Mouse (Mus musculus) Patski (cell line): Measurements from ENCODE around the gene Bicra. TPM values are rescaled to one million over a fixed set of nuclear protein-coding genes. Genes with fewer than 3 reads are reported as not detected.
A peak's percentile ranks its signal among the peaks of the same experiment; 100 is the strongest.

Source experiments
- ATAC-seq: fragments of 100-300 bp; one replicate; pipeline ENCODE4 v1.8.0; 2021
- CTCF ChIA-PET: fragments of 350-600 bp; sonication (Branson Sonifier 250); formaldehyde crosslinking; loops from one replicate; lab custom pipeline; 2022; ENCODE audit warnings: inconsistent platforms; lab: Charles Lee
- POLR2A ChIA-PET: fragments of 350-600 bp; sonication (Branson Sonifier 250); formaldehyde crosslinking; loops from one replicate; lab custom pipeline; 2022; ENCODE audit warnings: antibody characterized with exemption, inconsistent platforms; lab: Charles Lee
- DNase-seq: peaks from one replicate; pipeline ENCODE4 v3.0.0-alpha.2; 2011; ENCODE audit warnings: low read depth, low spot score
- H3K27me3 ChIP-seq: fragments of 371-371 bp; one replicate; pipeline ENCODE4 v1.5.1; 2021
- CTCF ChIP-seq: fragments of 100-300 bp; IDR thresholded peaks from one replicate; pipeline ENCODE4 v1.5.1; 2021
- in situ Hi-C: fragments of 300-500 bp; cut with MboI; formaldehyde crosslinking; loops from 3 replicates; pipeline ENCODE4 v1.11.1; 2018; ENCODE audit warnings: low pct_unique_long_range_greater_than_20kb, mixed read lengths
- polyA plus RNA-seq: library from polyadenylated mRNA; unstranded; gene quantifications from one replicate; pipeline ENCODE4 v1.2.3, GENCODE M21; 2021

The Bicra gene
- polyA plus RNA-seq, 1 experiment from 2014 or later, result 10.8 TPM

DNA sequence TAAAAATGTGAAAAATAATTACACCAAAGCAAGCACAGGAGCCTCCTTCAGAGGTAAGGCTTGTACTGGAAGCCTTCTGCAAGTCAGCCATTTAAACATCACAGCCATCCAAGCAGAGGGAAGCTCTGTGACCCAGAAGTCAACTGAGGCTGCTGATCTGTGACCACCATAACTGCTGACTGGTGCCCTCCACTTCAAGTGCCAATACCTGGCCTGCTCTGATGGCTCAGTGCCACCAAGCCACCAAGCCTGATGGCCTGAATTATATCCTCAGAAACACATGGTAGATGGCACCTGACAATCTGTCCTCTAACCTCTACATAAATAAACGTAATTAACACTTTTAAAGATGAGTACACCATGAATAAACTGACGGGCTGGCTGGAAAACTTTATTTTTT, 6.5 kb downstream of the Bicra start:
- TF ChIP-seq CTCF, result no peak
- no peak for DNase-seq
- ATAC-seq, result no peak
- POLR2A ChIA-PET, result no interaction called here
- CTCF ChIA-PET, result interaction anchor here (2.0 kb wide), 1 partner anchor 10 kb away, joined by 7 read pairs; no protein-coding TSS in a partner anchor
- no peaks in the 10 kb centered on the region for H3K27me3 ChIP-seq
- in situ Hi-C loops, result no loop called here

DNA sequence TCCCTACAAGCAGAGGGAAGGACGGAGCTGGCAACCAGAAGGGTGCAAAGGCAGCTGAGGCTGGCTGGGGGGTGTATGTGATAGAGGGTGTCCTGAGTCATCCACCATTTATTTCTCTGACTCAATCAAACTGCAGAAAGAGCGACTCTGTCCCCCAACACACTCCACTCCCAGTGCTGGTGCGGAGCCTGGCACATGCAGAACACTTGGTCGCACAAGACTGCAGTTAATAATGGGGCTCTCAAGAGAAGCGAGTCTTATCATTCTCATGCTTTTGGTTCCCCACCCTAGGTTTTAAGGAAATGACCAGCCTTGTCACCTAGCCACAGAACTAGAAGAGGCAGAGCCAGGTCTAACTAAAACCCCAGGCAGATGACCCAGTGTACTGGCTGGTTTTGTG, 8.4 kb downstream of the Bicra start:
- ChIA-PET CTCF (interaction anchor here (1.5 kb wide), 1 partner anchor 43 kb away, joined by 5 read pairs; no protein-coding TSS in a partner anchor), POLR2A (no interaction called here)
- ATAC-seq (no peak), DNase-seq (no peak)
- TF ChIP-seq CTCF, result no peak
- in situ Hi-C loops, result no loop called here
- no peaks in the 10 kb centered on the region for H3K27me3 ChIP-seq

DNA sequence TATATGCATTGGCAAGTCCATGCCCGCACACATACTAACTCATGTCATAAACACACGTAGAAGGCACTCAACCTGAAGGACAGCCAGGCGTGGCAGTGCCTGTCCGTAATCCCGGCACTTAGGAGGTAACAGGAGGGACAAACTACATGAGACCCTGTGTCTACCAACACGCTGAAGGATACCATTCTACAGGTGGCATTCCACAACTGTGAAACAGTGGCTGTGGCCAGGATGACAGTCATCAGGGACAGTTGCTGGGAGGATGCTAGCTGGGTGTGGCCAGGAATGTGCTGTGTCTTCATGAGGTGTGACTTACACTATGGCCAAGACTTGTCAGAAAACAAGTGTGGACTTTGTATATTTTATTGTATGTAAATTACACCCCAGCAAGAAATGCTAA, 10.7 kb downstream of the Bicra start:
- CTCF ChIA-PET, result no interaction called here
- in situ Hi-C loops, result no loop called here

DNA sequence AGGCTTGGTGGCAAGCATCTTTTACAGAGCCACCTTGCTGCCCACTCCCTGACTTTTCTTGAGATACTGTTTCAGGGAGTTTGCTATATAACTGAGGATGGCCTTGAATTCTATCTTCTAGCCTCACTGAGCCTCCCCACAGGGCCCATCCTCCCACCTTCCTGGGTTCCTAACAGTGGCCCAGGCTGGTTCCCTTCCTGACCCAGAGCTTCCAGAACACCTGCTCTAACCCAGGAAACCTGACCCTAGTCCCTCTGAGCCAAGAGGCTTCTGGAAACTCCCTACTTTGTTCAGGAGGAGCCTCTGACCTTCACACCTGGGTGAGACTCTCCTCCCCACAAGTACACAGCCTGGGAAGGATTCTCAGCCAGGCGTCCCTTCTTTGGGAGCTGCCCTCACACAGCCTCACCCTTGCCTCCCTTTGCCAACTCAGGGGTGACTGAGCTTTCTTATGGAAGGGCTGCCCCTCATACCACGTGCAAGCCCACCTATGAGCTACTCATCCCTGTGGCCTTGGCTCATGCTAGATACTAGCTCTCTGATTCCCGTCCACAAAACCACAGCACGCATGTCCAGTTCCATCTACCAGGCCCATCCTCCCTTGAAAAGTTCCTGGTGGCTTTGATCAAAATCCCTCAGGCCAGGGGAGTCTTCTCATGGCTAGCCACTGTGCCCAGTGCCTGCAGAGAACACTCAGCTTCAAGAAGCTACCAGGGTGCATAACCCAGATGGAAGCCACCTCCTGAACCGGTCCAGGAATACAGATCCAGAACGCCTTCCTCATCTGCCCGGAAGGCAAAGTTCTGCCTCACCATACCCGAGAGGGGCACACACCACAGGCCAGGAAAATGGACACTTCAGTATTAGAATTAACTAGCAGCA, 13.9 kb downstream of the Bicra start:
- ChIA-PET POLR2A (interaction anchor here (1.0 kb wide), 1 partner anchor 13 kb away, joined by 3 read pairs; no protein-coding TSS in a partner anchor), CTCF (interaction anchor here (1.0 kb wide), 1 partner anchor 30 kb away, joined by 3 read pairs; no protein-coding TSS in a partner anchor)
- in situ Hi-C loops, result no loop called here
- no peak for TF ChIP-seq CTCF
- DNase-seq (no peak), ATAC-seq (no peak)
- H3K27me3 ChIP-seq, result no peaks in the 10 kb centered on the region

More for the DNA sequence above, 10.7 kb downstream of the Bicra start:
- ATAC-seq (no peak), DNase-seq (no peak)
- H3K27me3 ChIP-seq, result no peaks in the 10 kb centered on the region
- POLR2A ChIA-PET, result no interaction called here
- TF ChIP-seq CTCF, result no peak

DNA sequence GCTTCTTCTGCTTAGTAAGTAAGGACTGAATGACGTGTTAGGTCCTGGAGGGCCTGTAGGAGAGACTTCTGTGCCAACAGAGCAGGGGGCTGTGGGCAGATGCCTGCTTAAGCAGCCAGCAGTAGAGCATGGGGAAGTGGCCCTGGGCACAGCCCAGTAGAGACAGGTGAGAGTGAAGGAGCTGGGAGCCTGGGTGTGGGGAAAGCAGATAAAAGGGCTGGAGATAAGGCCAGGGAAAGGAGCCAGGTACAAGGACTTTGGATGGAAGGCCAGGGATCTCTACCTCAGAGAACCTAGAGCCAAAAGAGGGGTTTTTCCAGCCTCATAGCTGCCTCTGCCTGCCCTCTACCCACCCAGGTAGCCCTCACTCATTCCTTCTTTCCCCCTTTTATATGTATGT, 14.7 kb downstream of the Bicra start:
- in situ Hi-C loops, result no loop called here
- DNase-seq (no peak), ATAC-seq (no peak)
- ChIA-PET POLR2A (interaction anchor here (0.8 to 1.0 kb wide), 2 partner anchors 14 kb away, joined by 3 read pairs; no protein-coding TSS in a partner anchor), CTCF (interaction anchor here (1.0 kb wide), 1 partner anchor 29 kb away, joined by 3 read pairs; no protein-coding TSS in a partner anchor)
- no peak for TF ChIP-seq CTCF
- H3K27me3 ChIP-seq, result no peaks in the 10 kb centered on the region

DNA sequence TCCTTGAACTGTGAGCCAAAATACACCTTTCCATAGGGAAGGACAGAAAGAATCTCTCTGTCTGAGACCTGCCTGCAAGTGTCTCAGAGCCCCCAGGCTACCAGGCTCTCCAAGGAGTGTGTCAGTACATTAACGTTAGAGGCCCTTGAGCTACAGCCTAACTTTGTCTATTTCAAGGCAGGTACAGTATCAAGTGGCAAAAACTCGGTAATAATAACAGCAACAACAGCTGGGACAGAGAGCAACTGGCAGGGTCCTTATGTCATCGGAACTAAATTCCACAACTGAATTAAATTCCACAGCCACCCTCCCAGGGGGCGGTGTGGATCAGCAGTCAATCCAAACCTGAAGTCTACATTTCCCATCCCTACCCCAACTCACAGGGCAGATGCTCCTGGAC, 16.6 kb downstream of the Bicra start:
- ChIA-PET POLR2A (no interaction called here), CTCF (interaction anchor here (0.9 to 2.3 kb wide), 3 partner anchors 11 to 21 kb away, joined by 3 to 9 read pairs (median 4); no protein-coding TSS in a partner anchor)
- DNase-seq (no peak), ATAC-seq (no peak)
- no peak for TF ChIP-seq CTCF
- in situ Hi-C loops, result no loop called here
- no peaks in the 10 kb centered on the region for H3K27me3 ChIP-seq

DNA sequence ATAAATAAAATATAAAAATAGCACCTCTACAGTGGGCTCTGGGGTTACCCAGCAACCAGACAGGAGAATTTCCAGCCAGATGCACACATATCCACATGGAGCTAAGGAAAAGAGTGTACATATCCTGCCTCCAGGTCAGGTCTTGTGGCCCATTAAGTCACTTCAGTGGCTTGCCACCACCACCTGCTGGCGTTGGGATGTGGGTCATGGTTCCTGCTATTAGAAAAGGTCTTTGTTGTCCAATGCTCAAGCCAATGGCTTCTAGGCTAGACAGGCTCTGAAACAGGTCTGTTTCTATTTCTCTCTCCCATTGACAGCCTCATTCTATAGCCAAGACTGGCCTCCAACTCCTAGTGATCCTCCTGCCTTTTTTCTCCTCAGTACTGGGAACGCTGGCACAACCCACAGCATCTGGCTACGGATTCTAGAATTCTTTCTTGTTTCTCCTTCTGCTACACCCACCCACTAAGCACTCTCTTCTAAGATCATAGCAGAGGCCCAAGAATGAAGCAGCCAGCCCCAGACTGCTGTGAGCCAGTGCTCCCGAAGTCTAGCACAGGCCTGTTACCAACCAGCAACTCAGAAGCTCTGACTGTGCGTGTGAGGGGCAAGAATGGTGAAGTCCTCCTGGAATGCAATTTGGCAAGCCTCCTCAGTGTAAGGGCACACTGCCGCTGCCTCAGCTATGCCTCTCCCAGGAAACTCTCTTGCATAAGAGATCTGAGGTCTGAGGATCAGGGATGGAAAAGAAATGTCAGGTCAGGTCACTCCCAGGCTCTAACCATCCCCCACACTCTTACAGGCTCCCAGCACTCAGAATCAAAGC, 19.4 kb downstream of the Bicra start:
- ATAC-seq, result peak; percentile 78
- H3K27me3 ChIP-seq, result no peaks in the 10 kb centered on the region
- no peak for DNase-seq
- CTCF ChIA-PET, result interaction anchor here (0.9 to 1.0 kb wide), 2 partner anchors 47 to 52 kb away, joined by 3 read pairs; no protein-coding TSS in a partner anchor
- in situ Hi-C loops, result no loop called here
- no peak for TF ChIP-seq CTCF
- POLR2A ChIA-PET, result no interaction called here

DNA sequence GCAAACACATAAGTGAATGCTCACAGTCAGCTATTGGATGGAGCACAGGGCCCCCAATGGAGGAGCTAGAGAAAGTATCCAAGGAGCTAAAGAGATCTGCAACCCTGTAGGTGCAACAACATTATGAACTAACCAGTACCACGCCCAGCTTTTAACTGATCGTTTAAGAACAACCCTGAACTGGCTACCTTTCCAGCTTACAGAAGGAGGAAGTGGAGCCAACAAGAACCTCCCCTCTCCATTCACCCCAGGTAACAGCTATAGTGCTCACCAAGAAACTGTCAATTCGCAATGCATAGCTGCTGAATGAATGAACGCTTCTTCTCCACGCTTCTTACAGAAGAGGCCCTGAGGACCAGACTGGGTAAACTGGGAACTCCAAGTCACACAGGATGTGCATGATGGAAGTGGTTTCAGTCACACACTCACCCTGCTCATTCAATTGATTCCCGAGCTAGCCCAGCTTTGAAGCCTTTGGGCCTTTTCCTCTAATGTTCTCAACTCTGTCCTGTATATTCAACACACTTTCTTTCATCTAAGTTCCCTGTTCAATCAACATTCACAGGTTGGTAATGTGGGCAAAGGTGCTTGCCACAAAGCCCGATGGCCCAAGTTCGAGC, 23.0 kb downstream of the Bicra start:
- ChIA-PET POLR2A (no interaction called here), CTCF (interaction anchor here (1.3 kb wide), 1 partner anchor 16 kb away, joined by 3 read pairs; no protein-coding TSS in a partner anchor)
- DNase-seq (no peak), ATAC-seq (no peak)
- in situ Hi-C loops, result no loop called here
- H3K27me3 ChIP-seq, result no peaks in the 10 kb centered on the region
- TF ChIP-seq CTCF, result no peak

DNA sequence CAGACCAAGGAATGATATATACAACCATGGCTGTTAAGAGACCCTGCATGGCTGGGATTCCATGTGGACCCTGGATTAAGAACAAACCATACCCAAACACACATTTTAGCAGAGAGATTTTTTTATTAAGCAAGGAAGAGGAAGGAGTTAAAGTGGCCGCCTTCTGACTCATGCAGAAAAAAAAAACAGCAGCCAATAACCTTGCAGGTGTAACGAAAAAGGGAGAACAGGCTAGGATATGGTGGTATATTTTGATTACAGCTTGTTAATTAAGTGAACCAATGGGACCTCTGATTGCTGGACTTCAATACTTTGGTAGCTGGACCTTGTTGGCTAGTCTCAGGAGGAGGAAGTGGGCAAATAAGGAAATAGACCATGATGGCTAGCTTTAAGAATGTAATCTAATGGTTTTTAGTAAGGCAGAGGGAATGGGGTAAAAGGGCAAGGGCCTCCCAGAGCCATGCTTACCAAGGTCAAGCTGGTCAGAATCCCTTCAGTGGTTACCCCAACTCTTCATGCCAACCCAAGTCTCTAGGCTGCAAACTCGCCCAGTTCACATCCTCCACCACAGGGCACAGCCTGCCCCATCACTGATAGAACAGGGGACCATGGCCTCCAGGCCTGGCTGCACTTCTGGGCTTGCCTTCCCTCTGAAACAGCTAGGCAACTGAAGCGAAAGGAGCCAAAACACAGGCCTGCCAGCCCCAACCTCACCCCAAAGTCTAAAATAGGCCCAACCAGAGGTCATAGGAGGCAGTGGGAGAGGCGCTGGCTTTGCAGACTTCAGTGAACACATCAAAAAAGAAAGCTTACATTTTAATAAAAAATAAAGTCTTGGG, 28.2 kb downstream of the Bicra start:
- POLR2A ChIA-PET, result interaction anchor here (0.5 kb wide), 1 partner anchor 75 kb away, joined by 3 read pairs; no protein-coding TSS in a partner anchor
- no peaks in the 10 kb centered on the region for H3K27me3 ChIP-seq
- CTCF ChIA-PET, result interaction anchor here (1.0 to 1.2 kb wide), 3 partner anchors 26 to 45 kb away, joined by 3 read pairs; no protein-coding TSS in a partner anchor
- in situ Hi-C loops, result no loop called here
- DNase-seq (no peak), ATAC-seq (no peak)
- TF ChIP-seq CTCF, result no peak
